Mouse (Mus musculus): ENCODE measurements at regions not wholly inside any gene's neighbourhood (a gene's known extent, or its start where the extent isn't known, plus 50 kb on each side); places are given as distances from the start of the nearest gene placed in this dataset.

- Histone ChIP-seq H3K4me1 (replicated peaks; ENCODE audit: control insufficient read depth, insufficient read depth, low read length) (no peaks in the 10 kb centered on the region), H3K27me3 (ENCODE audit: control insufficient read depth, insufficient read depth, low read length) (no peaks in the 10 kb centered on the region), H3K9ac (ENCODE audit: low read depth, low read length) (no peak overlapping the region), H3K27ac (ENCODE audit: low read depth, low read length) (no peak overlapping the region), H3K9me3 (ENCODE audit: control insufficient read depth, low read length) (no peaks in the 10 kb centered on the region), H3K36me3 (ENCODE audit: control insufficient read depth, insufficient read depth, low read length) (no peaks in the 10 kb centered on the region), H3K4me2 (replicated peaks; ENCODE audit: low read depth, low read length) (no peak overlapping the region), H3K4me3 (ENCODE audit: low read depth, low read length) (no peak overlapping the region)
- no peak for ATAC-seq (ENCODE audit: low FRiP score)
- 87% methylated on average over 3 of the region's 3 CpGs for WGBS
- no peak for DNase-seq (ENCODE audit: low spot score)
Measured at GRCm38 (mm10) chr15:72360049-72360448, 1474.3 kb upstream of the Gm6569 start.

- DNase-seq (ENCODE audit: low spot score) (no peak), ATAC-seq (ENCODE audit: low FRiP score) (no peak)
- Histone ChIP-seq H3K9me3 (ENCODE audit: control insufficient read depth, low read length) (no peaks in the 10 kb centered on the region), H3K4me1 (replicated peaks; ENCODE audit: control insufficient read depth, insufficient read depth, low read length) (no peaks in the 10 kb centered on the region), H3K27ac (ENCODE audit: low read depth, low read length) (no peak overlapping the region), H3K9ac (ENCODE audit: low read depth, low read length) (no peak overlapping the region), H3K4me2 (replicated peaks; ENCODE audit: low read depth, low read length) (no peak overlapping the region), H3K36me3 (ENCODE audit: control insufficient read depth, insufficient read depth, low read length) (no peaks in the 10 kb centered on the region), H3K4me3 (ENCODE audit: low read depth, low read length) (no peak overlapping the region), H3K27me3 (ENCODE audit: control insufficient read depth, insufficient read depth, low read length) (no peaks in the 10 kb centered on the region)
- 92% methylated on average over 4 of the region's 4 CpGs for whole genome bisulfite sequencing
Measured at GRCm38 (mm10) chr15:72360463-72361030, 1473.8 kb upstream of the Gm6569 start.

- H3K9ac ChIP-seq (ENCODE audit: low read depth, low read length), result no peak overlapping the region
- DNase-seq (ENCODE audit: low spot score) (no peak), ATAC-seq (ENCODE audit: low FRiP score) (no peak)
- H3K4me2 ChIP-seq (replicated peaks; ENCODE audit: low read depth, low read length), result no peak overlapping the region
- H3K4me1 ChIP-seq (replicated peaks; ENCODE audit: control insufficient read depth, insufficient read depth, low read length), result no peaks in the 10 kb centered on the region
- no peaks in the 10 kb centered on the region for H3K9me3 ChIP-seq (ENCODE audit: control insufficient read depth, low read length)
- H3K4me3 ChIP-seq (ENCODE audit: low read depth, low read length), result no peak overlapping the region
- 90% methylated on average over 4 of the region's 4 CpGs for WGBS
- H3K27ac ChIP-seq (ENCODE audit: low read depth, low read length), result no peak overlapping the region
- H3K36me3 ChIP-seq (ENCODE audit: control insufficient read depth, insufficient read depth, low read length), result no peaks in the 10 kb centered on the region
- H3K27me3 ChIP-seq (ENCODE audit: control insufficient read depth, insufficient read depth, low read length), result no peaks in the 10 kb centered on the region
Measured at GRCm38 (mm10) chr15:72373041-72373440, 1461.3 kb upstream of the Gm6569 start.

- no peaks in the 10 kb centered on the region for H3K9me3 ChIP-seq (ENCODE audit: control insufficient read depth, low read length)
- H3K4me1 ChIP-seq (replicated peaks; ENCODE audit: control insufficient read depth, insufficient read depth, low read length), result no peaks in the 10 kb centered on the region
- no peaks in the 10 kb centered on the region for H3K36me3 ChIP-seq (ENCODE audit: control insufficient read depth, insufficient read depth, low read length)
- no peak for ATAC-seq (ENCODE audit: low FRiP score)
- H3K9ac ChIP-seq (ENCODE audit: low read depth, low read length), result no peak overlapping the region
- no peak for DNase-seq (ENCODE audit: low spot score)
- no peak overlapping the region for H3K4me2 ChIP-seq (replicated peaks; ENCODE audit: low read depth, low read length)
- no peaks in the 10 kb centered on the region for H3K27me3 ChIP-seq (ENCODE audit: control insufficient read depth, insufficient read depth, low read length)
- H3K27ac ChIP-seq (ENCODE audit: low read depth, low read length), result no peak overlapping the region
- no peak overlapping the region for H3K4me3 ChIP-seq (ENCODE audit: low read depth, low read length)
Measured at GRCm38 (mm10) chr15:72377201-72377600, 1457.2 kb upstream of the Gm6569 start.

- Histone ChIP-seq H3K27ac (ENCODE audit: low read depth, low read length) (no peak overlapping the region), H3K27me3 (ENCODE audit: control insufficient read depth, insufficient read depth, low read length) (no peaks in the 10 kb centered on the region), H3K36me3 (ENCODE audit: control insufficient read depth, insufficient read depth, low read length) (no peaks in the 10 kb centered on the region), H3K9me3 (ENCODE audit: control insufficient read depth, low read length) (no peaks in the 10 kb centered on the region), H3K9ac (ENCODE audit: low read depth, low read length) (no peak overlapping the region), H3K4me1 (replicated peaks; ENCODE audit: control insufficient read depth, insufficient read depth, low read length) (no peaks in the 10 kb centered on the region), H3K4me3 (ENCODE audit: low read depth, low read length) (no peak overlapping the region), H3K4me2 (replicated peaks; ENCODE audit: low read depth, low read length) (no peak overlapping the region)
- DNase-seq (ENCODE audit: low spot score) (no peak), ATAC-seq (ENCODE audit: low FRiP score) (no peak)
- 34% methylated on average over 4 of the region's 4 CpGs for WGBS
Measured at GRCm38 (mm10) chr15:72379291-72379690, 1455.1 kb upstream of the Gm6569 start.

- no peak for DNase-seq (ENCODE audit: low spot score)
- no peak for ATAC-seq (ENCODE audit: low FRiP score)
- no peak overlapping the region for H3K4me3 ChIP-seq (ENCODE audit: low read depth, low read length)
Measured at GRCm38 (mm10) chr15:72381164-72381563, 1453.2 kb upstream of the Gm6569 start.

GRCm38 (mm10) chr15:72381744-72382143, 1452.6 kb upstream of the Gm6569 start:
- no peak overlapping the region for H3K27ac ChIP-seq (ENCODE audit: low read depth, low read length)
- no peak overlapping the region for H3K4me2 ChIP-seq (replicated peaks; ENCODE audit: low read depth, low read length)
- ATAC-seq (ENCODE audit: low FRiP score) (no peak), DNase-seq (ENCODE audit: low spot score) (no peak)
- WGBS, result 90% methylated on average over 5 of the region's 5 CpGs
- H3K9me3 ChIP-seq (ENCODE audit: control insufficient read depth, low read length), result no peaks in the 10 kb centered on the region
- H3K4me1 ChIP-seq (replicated peaks; ENCODE audit: control insufficient read depth, insufficient read depth, low read length), result no peaks in the 10 kb centered on the region
- no peak overlapping the region for H3K9ac ChIP-seq (ENCODE audit: low read depth, low read length)
- no peaks in the 10 kb centered on the region for H3K27me3 ChIP-seq (ENCODE audit: control insufficient read depth, insufficient read depth, low read length)
- no peak overlapping the region for H3K4me3 ChIP-seq (ENCODE audit: low read depth, low read length)
- H3K36me3 ChIP-seq (ENCODE audit: control insufficient read depth, insufficient read depth, low read length), result no peaks in the 10 kb centered on the region

More at GRCm38 (mm10) chr15:72381164-72381563, 1453.2 kb upstream of the Gm6569 start:
- Histone ChIP-seq H3K9ac (ENCODE audit: low read depth, low read length) (no peak overlapping the region), H3K36me3 (ENCODE audit: control insufficient read depth, insufficient read depth, low read length) (no peaks in the 10 kb centered on the region), H3K9me3 (ENCODE audit: control insufficient read depth, low read length) (no peaks in the 10 kb centered on the region), H3K27ac (ENCODE audit: low read depth, low read length) (no peak overlapping the region), H3K4me2 (replicated peaks; ENCODE audit: low read depth, low read length) (no peak overlapping the region), H3K4me1 (replicated peaks; ENCODE audit: control insufficient read depth, insufficient read depth, low read length) (no peaks in the 10 kb centered on the region), H3K27me3 (ENCODE audit: control insufficient read depth, insufficient read depth, low read length) (no peaks in the 10 kb centered on the region)
- WGBS, result 86% methylated on average over 8 of the region's 8 CpGs

- no peak overlapping the region for H3K27ac ChIP-seq (ENCODE audit: low read depth, low read length)
- no peaks in the 10 kb centered on the region for H3K36me3 ChIP-seq (ENCODE audit: control insufficient read depth, insufficient read depth, low read length)
- WGBS, result 89% methylated on average over 6 of the region's 6 CpGs
- H3K4me2 ChIP-seq (replicated peaks; ENCODE audit: low read depth, low read length), result no peak overlapping the region
- H3K4me1 ChIP-seq (replicated peaks; ENCODE audit: control insufficient read depth, insufficient read depth, low read length), result no peaks in the 10 kb centered on the region
- no peak for ATAC-seq (ENCODE audit: low FRiP score)
- no peaks in the 10 kb centered on the region for H3K27me3 ChIP-seq (ENCODE audit: control insufficient read depth, insufficient read depth, low read length)
- H3K9me3 ChIP-seq (ENCODE audit: control insufficient read depth, low read length), result no peaks in the 10 kb centered on the region
- H3K4me3 ChIP-seq (ENCODE audit: low read depth, low read length), result no peak overlapping the region
- no peak for DNase-seq (ENCODE audit: low spot score)
- no peak overlapping the region for H3K9ac ChIP-seq (ENCODE audit: low read depth, low read length)
Measured at GRCm38 (mm10) chr15:72382521-72382920, 1451.8 kb upstream of the Gm6569 start.

- DNase-seq (ENCODE audit: low spot score) (no peak), ATAC-seq (ENCODE audit: low FRiP score) (no peak)
- no peak overlapping the region for H3K4me2 ChIP-seq (replicated peaks; ENCODE audit: low read depth, low read length)
- no peak overlapping the region for H3K4me3 ChIP-seq (ENCODE audit: low read depth, low read length)
- 76% methylated on average over 3 of the region's 3 CpGs for WGBS
- H3K36me3 ChIP-seq (ENCODE audit: control insufficient read depth, insufficient read depth, low read length), result no peaks in the 10 kb centered on the region
- H3K4me1 ChIP-seq (replicated peaks; ENCODE audit: control insufficient read depth, insufficient read depth, low read length), result no peaks in the 10 kb centered on the region
- H3K9me3 ChIP-seq (ENCODE audit: control insufficient read depth, low read length), result no peaks in the 10 kb centered on the region
- no peak overlapping the region for H3K9ac ChIP-seq (ENCODE audit: low read depth, low read length)
- H3K27ac ChIP-seq (ENCODE audit: low read depth, low read length), result no peak overlapping the region
- H3K27me3 ChIP-seq (ENCODE audit: control insufficient read depth, insufficient read depth, low read length), result no peaks in the 10 kb centered on the region
Measured at GRCm38 (mm10) chr15:72383062-72383461, 1451.3 kb upstream of the Gm6569 start.
